Mouse (Mus musculus) heart, postnatal 10 days (tissue): ENCODE measurements around the gene Hmga1b. TPM values are rescaled to one million over a fixed set of nuclear protein-coding genes. Genes with fewer than 3 reads are reported as not detected.
"Not testable (repeated sequence)": the region's sequence is repeated elsewhere in the genome, so short reads cannot be mapped to it uniquely, and the experiment has no call there.

ENCODE experiments used
- DNase-seq, 2 experiments: peaks; one replicate each; pipeline ENCODE4 v3.0.0; 2021
- intact Hi-C: fragments of 180-260 bp; cut with DNase I; formaldehyde crosslinking; loops from one replicate; pipeline ENCODE4 v1.15.1; 2025
- total RNA-seq, 2 experiments: library from RNA; stranded (reverse); gene quantifications; 2 replicates each; pipeline ENCODE4 v1.2.3; 2021

Hmga1b gene
- total RNA-seq, 2 experiments from 2014 or later = 20.1 to 21.0 TPM

DNA sequence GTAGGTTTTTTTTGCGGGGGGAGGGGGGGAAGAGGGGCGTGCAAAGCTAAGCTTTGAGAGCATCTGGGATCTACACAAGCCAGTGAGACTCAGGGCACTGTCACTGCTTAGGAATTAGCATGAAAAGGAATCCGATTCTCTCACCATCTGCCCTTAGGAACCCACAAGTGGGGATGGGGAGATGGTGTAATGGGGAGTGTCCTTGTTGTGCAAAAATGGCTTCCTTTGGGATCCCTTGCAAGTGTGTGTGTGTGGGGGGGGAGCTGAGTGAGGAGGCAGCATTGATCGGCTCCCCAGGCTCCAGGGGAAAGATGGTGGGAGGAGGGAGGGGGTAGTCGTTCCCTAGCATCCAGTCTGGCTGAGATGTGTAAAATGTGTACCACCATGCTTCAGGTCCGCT lies 14.5 kb downstream of the Hmga1b start:
- intact Hi-C loops = loop anchor here (5.0 to 10.0 kb wide), 3 partner anchors 120 to 290 kb away; no protein-coding TSS in a partner anchor

DNA sequence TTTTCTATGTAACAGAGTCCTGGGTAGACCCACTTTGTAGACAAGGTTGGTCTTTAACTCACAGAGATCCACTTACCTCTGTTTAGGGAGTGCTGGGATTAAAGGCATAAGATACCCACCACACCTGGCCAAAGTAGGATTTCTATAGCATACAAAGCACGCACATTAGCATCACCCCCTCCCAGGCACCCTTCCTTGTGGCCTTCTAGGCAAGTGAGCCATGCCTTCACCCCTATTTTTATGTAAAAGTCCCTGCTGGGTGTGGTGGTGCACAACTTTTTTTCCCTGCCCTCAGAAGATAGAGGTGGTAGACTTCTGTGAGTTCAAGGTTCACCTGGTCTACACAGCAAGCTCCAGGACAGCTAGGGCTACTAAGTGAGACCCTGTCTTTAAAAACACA lies 17.3 kb downstream of the Hmga1b start:
- intact Hi-C loops = loop anchor here (5.0 to 10.0 kb wide), 3 partner anchors 123 to 293 kb away; no protein-coding TSS in a partner anchor
- DNase-seq = no peak

More for the DNA sequence above, 14.5 kb downstream of the Hmga1b start:
- no peak for DNase-seq

DNA sequence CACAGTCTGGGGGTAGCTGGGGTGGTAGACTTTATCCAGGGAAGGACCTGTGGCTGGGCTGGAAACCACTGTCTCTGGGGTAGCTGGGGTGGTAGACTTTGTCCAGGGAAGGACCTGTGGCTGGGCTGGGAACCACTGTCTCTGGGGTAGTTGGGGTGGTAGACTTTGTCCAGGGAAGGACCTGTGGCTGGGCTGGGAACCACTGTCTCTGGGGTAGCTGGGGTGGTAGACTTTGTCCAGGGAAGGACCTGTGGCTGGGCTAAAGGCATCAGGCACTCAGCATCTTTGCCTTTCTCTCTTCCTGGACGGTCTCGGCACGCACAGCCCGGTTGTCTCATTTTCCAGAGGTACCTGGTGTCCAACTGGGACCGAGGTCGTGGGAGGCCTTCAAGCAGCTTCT lies 18.8 kb downstream of the Hmga1b start:
- intact Hi-C loops, DNase-seq: not testable (repeated sequence)

DNA sequence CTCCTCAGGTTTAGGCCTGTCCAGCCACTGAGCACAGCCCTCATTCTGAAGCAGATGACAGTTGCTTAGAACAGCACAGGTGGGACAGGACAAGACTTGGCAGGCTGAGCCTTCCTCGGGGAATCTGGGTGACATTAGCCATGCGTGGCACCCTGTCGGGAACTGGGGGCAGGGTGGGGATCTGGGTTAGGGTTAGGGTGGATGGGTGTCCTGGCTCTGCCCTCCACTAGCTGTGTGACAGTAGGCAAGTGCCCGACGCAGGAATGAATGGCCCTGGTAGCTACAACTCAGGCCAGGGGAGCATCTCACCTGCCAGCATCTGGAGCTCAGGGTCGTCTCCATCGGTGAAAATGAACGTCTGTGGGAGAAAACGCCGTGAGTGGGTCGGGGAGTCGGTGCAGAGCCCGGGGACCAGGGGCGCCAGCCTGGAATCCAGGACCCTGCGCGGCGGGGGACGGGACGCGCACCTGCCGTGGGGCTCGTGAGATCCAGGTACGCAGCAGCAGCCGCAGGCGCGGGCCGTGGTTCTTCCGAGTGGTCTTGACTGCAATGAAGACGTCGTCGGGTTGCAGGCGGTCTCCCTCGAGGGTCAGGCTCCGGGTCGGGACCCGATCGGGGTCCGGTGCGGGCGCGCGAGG lies 21.0 kb downstream of the Hmga1b start:
- intact Hi-C loops = no loop called here
- no peak for DNase-seq

DNA sequence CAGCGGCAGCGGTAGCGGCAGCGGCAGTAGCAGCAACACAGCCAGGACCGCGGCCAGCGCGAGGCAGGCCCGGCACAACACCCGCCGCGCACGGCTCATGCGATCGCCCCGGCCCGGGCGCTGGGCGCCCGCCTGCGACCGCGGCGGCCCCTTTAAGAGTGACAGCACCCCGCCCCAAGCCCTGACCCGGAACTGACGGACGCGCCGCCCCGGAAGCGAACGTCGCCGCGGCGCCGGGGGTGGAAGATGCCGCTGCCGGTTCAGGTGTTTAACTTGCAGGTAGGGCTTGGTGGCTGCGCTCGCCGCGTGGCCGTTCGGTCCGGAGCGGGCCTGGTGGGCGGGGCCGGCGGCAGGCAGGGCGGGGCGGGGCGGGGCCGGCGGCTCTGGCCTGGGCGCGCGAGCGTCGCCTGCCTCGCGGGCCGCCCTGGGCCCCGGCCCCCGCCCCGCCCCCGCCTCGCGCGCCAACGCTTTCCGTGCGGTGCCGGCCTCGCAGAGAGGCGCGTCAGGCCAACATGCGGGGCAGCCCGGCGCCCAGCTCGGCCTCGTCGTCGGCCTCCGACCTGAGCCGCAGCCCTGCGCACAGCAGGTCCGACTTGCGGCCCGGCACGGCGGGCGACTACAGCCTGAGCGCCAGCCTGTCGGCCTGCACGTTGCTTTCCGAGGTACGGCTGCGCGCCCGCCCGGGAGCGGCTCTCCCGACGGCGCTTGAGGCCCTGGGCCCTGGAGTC lies 21.6 kb downstream of the Hmga1b start, which contains the start of the genes Rfng and Gps1:
Gene Rfng, minus strand, starts transcription at position 144 of the 728 bp plus-strand sequence.
Gene Gps1, plus strand, starts transcription at position 209 of the 728 bp plus-strand sequence.
- intact Hi-C loops = no loop called here

DNA sequence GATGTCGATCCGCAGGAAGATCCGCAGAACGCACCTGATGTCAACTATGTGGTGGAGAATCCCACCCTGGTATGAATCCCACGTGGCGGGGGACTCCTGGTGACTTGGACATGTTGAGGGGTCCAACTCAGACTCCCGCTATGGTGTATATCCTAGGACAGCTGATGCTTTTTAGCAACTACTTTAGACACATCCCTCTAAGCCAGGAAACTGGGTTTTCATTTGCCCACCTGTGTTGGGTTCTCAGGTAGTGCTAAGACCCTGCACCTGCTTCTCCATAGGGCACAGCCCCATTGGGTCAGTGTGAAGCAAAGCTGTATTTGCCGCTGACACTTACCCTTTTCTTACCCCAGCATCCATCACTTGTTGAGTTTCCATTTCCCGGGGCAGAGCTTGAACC lies 22.6 kb downstream of the Hmga1b start:
- no peak for DNase-seq
- intact Hi-C loops = no loop called here

More for the DNA sequence above, 21.6 kb downstream of the Hmga1b start, which contains the start of the genes Rfng and Gps1:
- peak; percentile 86 to 88 for DNase-seq

DNA sequence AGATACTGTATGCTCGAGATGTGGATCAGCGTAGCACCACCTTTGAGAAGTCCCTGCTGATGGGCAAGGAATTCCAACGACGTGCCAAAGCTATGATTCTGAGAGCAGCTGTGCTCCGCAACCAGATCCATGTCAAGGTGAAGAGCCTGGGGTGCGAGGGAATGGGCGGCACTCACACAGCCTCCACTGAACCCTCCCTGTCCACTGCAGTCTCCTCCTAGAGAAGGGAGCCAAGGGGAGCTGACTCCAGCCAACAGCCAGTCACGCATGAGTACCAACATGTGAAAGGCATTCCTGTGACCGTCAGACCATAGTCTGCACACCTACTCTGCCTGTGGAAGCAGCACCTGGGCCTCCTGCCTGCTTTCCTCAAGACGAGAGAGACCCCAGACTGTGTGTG lies 25.9 kb downstream of the Hmga1b start:
- intact Hi-C loops, DNase-seq: not testable (repeated sequence)

DNA sequence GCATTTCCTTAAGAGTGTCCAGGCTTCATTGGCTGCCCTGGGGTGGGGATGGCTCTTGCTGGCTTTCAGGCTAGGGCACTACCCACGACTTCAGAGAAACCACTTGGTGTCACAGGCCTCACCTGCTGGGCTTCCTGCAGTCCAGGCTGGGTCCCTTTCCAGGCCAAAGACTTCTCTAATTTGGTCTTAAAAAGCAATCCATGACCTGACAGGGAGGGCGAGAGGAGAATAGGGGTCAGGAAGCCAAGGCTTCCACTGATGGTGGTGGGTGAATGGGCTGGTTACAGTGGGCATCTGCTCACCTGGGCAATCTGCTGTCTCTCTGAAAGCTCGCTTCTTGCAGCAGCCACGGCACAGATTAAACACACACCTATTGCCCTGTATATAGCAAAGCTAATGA lies 26.8 kb downstream of the Hmga1b start:
- intact Hi-C loops = no loop called here

DNA sequence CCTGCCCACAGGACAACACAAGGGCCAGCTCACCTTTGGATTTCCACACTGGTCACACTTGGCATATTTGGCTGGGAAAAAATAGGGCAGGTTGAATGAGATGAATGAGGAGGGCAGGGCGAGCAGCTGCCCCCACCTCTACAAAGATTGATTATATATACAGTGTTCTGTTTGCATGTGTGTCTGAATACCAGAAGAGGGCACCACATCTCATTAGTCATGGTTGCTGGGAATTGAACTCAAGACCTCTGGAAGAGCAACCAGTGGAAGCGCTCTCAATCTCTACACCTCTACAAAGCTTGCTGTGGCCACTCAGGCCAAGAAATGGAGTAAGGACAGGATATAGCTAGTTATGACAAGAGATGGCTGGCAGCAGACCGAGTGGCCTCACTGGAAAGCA lies 27.2 kb downstream of the Hmga1b start:
- no peak for DNase-seq
- intact Hi-C loops = no loop called here

More for the DNA sequence above, 26.8 kb downstream of the Hmga1b start:
- DNase-seq = no peak

DNA sequence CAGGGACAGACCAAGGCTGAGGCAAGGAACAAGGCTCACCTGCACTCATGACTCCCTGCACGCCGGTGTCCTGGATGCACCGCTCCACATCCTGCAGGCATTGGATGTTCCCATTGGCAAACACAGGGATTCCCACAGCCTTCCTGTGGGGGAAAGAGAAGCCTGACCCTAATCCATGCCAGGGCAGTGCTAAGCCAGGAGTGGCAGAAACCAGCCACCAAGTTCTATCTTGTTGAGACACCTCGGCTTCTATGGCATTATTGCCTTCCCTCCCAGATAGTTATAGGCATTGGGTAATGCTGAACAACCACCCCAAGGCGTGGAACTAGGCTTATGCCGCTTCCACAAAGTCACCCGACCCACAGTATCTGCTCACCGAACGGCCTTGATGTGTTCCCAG lies 30.1 kb downstream of the Hmga1b start:
- DNase-seq = no peak
- intact Hi-C loops = no loop called here

DNA sequence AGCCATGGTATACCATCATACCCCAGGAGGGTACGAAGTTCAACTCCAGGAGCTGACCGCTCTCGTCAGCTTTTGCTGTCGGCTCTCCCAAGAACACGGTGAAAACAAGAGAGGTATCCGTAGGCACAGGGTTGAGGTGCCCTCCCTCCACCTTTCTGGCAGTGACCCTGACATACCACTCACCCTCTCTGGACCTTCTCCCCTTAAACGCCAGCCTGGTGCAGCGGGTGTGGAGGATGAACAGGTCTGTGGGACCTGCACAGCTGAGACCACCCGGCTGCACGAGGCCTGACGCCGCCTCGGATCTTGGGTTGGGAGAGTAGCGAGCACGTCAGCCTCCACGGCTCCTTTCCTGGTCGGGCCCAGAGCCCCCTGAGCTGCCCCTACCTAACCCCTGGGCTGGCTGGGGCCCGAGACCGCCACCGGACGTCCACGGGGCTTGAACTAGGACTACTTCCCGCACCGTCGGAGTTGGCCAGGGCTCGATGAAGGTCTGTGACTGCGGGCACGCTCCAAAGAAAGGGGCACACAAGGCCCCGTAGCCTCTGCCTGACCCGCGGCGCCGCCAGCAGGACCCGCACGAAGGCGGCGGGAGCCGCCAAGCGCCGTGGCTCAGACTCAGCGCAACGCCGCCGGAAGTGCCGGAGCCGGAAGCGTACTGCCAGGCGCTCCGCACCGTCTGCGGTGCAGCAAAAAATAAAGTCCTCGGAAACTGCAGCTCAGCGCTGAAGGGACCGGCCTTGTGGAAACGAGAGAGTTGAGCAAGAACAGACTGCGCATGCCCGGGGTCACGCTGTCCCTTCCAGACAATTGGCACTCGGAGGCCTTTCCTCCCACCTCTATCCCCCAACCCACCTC lies 33.4 kb downstream of the Hmga1b start, which contains the start of gene Dus1l:
Gene Dus1l, minus strand, starts transcription at position 648 of the 858 bp plus-strand sequence.
- intact Hi-C loops = loop anchor here (1.0 kb wide), 1 partner anchor 76 kb away; no protein-coding TSS in a partner anchor
- peak; percentile 98 to 99 for DNase-seq

DNA sequence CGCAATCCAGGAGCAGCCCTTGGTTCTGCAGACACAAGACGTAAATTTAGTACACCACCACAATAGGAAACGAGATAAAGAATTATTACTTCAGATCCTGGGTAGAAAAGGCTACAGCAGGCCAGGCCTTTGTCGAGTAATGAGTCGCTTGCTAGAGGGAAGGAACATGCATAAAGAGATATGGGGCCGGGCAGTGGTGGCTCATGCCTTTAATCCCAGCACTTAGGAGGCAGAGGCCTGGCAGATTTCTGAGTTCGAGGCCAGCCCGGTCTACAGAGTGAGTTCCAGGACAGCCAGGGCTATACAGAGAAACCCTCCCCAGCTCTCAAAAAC lies 34.0 kb downstream of the Hmga1b start:
- intact Hi-C loops = loop anchor here (1.0 kb wide), 1 partner anchor 76 kb away; no protein-coding TSS in a partner anchor
- no peak for DNase-seq

DNA sequence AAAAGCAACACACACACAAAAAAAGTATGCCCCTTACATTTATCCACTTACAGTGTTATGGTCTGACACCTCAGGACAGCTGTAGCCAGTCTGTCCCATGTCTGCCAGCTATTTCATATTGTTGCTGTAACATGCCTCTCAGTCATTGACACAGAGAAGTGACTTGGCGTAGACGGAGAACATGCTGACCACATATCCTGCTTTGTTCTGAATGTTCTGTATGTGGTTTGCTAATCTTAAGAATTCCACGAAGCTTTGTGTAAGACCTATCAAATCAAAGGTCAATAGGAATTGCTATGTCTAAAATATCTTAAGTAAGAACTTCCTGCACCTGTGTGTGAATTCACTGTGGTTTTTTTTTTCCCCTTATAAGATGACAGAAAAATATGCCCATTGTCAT lies 35.6 kb downstream of the Hmga1b start:
- intact Hi-C loops = no loop called here

DNA sequence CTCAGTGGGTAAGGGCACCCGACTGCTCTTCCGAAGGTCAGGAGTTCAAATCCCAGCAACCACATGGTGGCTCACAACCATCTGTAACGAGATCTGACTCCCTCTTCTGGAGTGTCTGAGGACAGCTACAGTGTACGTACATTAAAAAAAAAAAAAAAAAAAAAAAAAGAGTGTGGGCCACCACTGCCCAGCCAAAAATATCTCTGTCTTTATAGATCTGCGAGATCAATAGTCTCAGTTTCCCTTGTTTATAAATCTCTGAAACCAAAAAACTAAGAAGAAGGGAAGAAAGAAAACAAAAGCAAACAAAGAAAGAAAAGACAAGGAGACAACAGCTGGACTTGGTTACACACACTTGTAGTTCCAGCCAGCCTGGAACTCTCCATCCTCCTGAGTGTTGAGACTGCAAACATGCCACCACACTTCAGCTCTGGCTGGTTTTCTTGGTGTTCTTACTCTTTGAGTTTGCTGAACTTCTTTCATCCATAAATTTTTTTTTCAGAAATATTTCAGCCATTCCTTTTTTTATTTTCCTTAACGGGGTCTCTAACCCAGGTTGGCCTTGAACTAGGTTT lies 36.8 kb downstream of the Hmga1b start:
- no peak for DNase-seq
- intact Hi-C loops = no loop called here

More for the DNA sequence above, 35.6 kb downstream of the Hmga1b start:
- DNase-seq = no peak

DNA sequence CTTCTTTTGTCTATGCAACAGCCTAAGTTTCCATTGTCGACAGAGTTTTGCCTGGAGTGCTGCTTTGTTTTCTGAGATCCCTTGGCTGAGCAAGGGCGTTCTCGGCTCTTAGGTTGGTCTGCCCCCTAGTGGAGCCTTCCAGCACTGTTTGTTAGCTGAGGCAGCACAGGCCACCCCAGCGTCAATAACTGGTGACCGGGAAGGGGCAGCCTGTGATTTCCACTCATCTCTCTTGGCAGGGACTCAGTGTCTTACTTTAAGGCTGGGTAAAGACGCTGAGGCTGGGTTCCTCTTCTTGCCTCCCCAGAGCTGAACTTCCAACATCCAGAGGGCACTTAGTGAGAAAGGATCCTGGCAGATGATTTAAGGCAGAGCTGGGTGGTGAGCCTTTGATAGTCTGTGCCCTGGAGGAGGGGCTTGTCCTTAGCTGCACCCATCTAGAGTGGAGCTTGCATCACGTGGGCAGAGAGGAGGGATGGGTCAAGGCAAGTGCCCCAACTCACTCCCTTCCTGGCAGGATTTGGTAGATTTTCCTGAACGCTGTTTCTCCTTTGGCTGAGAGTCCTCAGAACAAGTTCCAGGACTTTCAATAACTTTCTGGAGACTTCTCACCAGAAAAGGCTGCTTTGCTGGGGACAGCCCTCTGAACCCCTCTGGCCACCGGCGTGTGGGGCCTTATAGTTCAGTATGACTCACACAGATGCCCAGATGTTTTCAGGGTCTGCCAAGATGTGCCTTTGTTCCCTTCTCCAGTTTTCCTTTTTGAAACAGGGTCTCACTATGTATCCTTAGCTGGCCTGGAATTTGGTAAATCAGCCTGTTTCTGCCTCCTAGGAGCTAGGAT lies 37.7 kb downstream of the Hmga1b start:
- intact Hi-C loops = loop anchor here (2.0 kb wide), 1 partner anchor 105 kb away; no protein-coding TSS in a partner anchor
- peak; percentile 93 to 95 for DNase-seq

DNA sequence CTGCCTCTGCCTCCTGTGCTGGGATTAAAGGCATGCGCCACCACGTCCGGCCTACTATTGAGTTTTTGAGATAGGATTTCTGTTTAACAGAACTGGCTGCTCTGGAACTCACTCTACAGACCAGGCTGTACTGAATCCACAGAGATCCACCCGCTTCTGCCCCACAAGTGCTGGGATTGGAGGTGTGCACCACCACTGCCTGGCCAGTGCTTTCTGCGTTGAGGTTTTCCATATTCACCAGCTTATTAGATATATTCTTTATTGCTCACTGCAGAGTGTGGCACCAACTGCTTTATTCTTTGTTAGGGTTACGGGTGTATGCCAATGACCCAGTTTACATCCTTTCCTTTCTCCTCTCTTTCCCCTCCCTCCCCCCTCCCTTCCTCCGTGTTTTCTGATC lies 41.7 kb downstream of the Hmga1b start:
- intact Hi-C loops = no loop called here
- DNase-seq = no peak

DNA sequence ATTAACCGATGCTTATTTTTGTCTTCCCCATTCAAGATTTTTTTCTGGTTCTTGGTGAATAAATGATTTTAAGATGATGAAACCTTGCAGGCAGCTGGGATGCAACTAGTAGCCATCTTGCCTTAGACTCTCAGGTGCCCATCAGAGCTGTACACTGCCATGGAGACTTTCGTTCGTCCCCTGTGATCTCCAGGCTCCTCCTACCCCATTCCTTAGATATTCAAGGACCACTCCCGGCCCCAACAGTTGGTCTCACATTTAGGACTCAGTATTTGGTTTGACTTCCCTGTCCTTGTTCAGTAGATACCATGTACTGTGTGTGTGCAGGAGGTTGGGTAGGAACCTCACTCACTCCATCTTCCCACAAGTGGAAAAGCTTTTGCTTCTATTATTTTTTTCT lies 42.2 kb downstream of the Hmga1b start:
- DNase-seq = no peak
- intact Hi-C loops = no loop called here

DNA sequence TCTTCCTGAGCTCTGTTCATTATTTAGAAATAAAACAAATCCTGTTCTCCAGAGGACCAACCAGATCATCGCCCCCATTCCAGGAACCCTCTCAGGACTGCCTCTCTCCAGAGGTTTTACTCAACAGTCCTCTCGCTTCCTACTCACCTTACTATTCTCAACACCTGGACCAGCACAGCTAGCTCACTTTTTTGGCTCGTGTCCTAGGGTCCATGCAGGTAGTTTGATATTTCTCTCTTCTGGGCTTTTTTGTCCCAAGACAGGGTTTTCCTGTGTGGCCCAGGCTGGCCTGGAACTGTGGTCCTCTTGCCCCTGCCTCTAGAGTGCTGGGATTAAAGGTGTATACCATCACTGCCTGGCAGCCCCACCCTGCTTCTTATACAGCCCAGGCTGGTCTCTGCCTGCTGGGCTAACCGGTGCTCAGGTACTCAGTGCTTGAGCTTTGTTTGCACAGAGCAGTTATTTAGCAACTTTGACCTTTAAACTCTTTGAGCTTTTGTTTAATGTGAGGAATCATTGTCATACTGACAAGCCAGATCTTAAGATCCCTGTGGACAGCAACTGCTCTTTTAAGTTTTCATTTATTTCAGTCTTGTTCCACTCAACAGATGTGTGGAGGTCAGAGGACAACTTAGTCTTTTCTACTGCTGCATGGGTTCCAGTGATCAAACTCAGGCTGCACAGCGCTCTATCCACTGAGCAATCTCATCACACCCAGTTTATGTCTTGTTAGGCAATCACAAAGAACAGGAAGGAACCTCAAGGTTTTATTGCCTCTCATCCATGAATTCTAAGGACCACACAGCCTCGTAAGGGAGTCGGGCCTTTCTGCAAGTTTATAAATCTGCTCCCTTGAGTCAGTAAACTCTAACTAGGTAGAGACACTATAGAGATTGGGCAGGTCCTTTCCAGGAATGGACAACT lies 43.0 kb downstream of the Hmga1b start:
- no peak for DNase-seq
- intact Hi-C loops = no loop called here
